Mouse (Mus musculus) CH12.LX (cell line): ENCODE measurements around the gene Mutyh.

Experiments used
- HCFC1 ChIP-seq: IDR thresholded peaks from 2 replicates; pipeline ENCODE4 v1.6.1; 2012; ENCODE audit warnings: low read depth, mild to moderate bottlenecking, inconsistent platforms, low read length, improper control_type of control experiment
- MAZ ChIP-seq: IDR thresholded peaks from 2 replicates; pipeline ENCODE4 v1.6.1; 2012; ENCODE audit warnings: low read depth, mild to moderate bottlenecking, inconsistent platforms, low read length, improper control_type of control experiment, moderate library complexity

DNA sequence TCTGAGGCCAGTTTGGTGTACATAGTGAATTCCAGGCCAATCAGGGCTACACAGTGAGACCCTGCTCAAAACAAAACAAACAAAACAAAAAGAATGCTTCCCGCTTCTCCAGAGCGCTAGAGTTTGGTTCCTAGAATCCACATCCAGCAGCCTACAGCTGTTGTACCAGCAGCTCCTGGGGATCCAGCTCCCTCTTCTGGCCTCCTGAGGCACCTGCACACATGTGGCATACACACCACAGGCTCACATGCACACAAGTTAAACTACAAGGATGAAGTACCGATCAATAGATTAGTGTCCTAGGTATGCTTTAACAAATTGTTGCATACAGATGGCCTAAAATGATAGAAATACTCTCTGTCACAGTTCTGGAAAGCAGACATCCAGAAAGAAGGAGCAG is 36.8 kb downstream of the Mutyh start:
- TF ChIP-seq HCFC1 (no peak), MAZ (no peak)
